Mouse (Mus musculus) intestine, embryonic 14.5 days (tissue): ENCODE measurements around the gene Hoxc8. TPM values are rescaled to one million over a fixed set of nuclear protein-coding genes. Genes with fewer than 3 reads are reported as not detected.
A peak's percentile ranks its signal among the peaks of the same experiment; 100 is the strongest.

Experiments used
- ATAC-seq: fragments of 200-750 bp; cut with Nextera tagmentation; replicated peaks from 2 replicates; pipeline ENCODE4 v1.8.0; 2017; ENCODE audit warnings: low read depth, moderate number of reproducible peaks, moderate TSS enrichment, moderate library complexity; ENCODE audit not compliant: low FRiP score, low TSS enrichment
- DNase-seq: peaks from one replicate; pipeline ENCODE4 v3.0.0-alpha.2; 2018; ENCODE audit warnings: low spot score
- H3K27ac ChIP-seq: fragments of 300-500 bp; sonication (generic); 2 replicates; pipeline ENCODE4 v1.5.1; 2014; ENCODE audit warnings: low read depth, mild to moderate bottlenecking, control low read depth
- H3K27me3 ChIP-seq: fragments of 300-500 bp; sonication (generic); replicated peaks from 2 replicates; pipeline ENCODE4 v1.6.1; 2014; ENCODE audit warnings: low read length, control low read depth; ENCODE audit not compliant: control insufficient read depth, insufficient read depth
- H3K36me3 ChIP-seq: fragments of 300-500 bp; sonication (generic); 2 replicates; pipeline ENCODE4 v1.6.1; 2014; ENCODE audit warnings: low read length, control low read depth; ENCODE audit not compliant: control insufficient read depth, insufficient read depth
- H3K4me1 ChIP-seq: fragments of 300-500 bp; sonication (generic); replicated peaks from 2 replicates; pipeline ENCODE4 v1.6.1; 2014; ENCODE audit warnings: low read length, control low read depth, mixed read lengths; ENCODE audit not compliant: control insufficient read depth, insufficient read depth
- H3K4me2 ChIP-seq: fragments of 300-500 bp; sonication (generic); 2 replicates; pipeline ENCODE4 v1.6.1; 2014; ENCODE audit warnings: low read length
- H3K4me3 ChIP-seq: fragments of 300-500 bp; sonication (generic); 2 replicates; pipeline ENCODE4 v1.5.1; 2014; ENCODE audit warnings: low read depth, low read length, control low read depth, mixed read lengths
- H3K9ac ChIP-seq: fragments of 300-500 bp; sonication (generic); 2 replicates; pipeline ENCODE4 v1.6.1; 2014; ENCODE audit warnings: mild to moderate bottlenecking, low read length
- H3K9me3 ChIP-seq: fragments of 300-500 bp; sonication (generic); 2 replicates; pipeline ENCODE4 v1.6.1; 2016; ENCODE audit warnings: low read length, control low read depth; ENCODE audit not compliant: control insufficient read depth
- WGBS: fragments of 180-500 bp; shearing (Covaris S2); extraction: QIAGEN DNeasy Blood & Tissue Kit; methylation state at CpG from one replicate; pipeline ENCODE4 v1.1.7; 2014; 5-methylcytosine and 5-hydroxymethylcytosine counted together
- polyA plus RNA-seq: library from polyadenylated mRNA; unstranded; fragments of >200 nt; fragmentation: Nextera tagmentation; extraction: Ambion mirVana; gene quantifications from 2 replicates; pipeline ENCODE4 v1.2.1, GENCODE M21; 2014

Hoxc8 gene
- polyA plus RNA-seq, 1 experiment from 2014 or later = 9.5 TPM

- Histone ChIP-seq H3K27me3 (peaks cover 98% of the 10 kb centered on the region), H3K9me3 (no peaks in the 10 kb centered on the region), H3K4me2 (peak overlapping the region; percentile 30; the same call in 1 of the 2 replicates), H3K36me3 (no peaks in the 10 kb centered on the region), H3K27ac (no peak overlapping the region), H3K4me3 (no peak overlapping the region), H3K9ac (0 out of 2 replicates have a peak overlapping the region, but pooled peaks have one; percentile 3), H3K4me1 (peaks cover 4% of the 10 kb centered on the region; the same call in 1 of the 2 replicates)
- DNase-seq = no peak
- no peak for ATAC-seq
- 5% methylated on average over 8 of the region's 8 CpGs for WGBS
Measured at GRCm38 (mm10) chr15:102963259-102963658, 27.1 kb upstream of the Hoxc8 start.

GRCm38 (mm10) chr15:102963671-102964640 lies 26.5 kb upstream of the Hoxc8 start:
- Histone ChIP-seq H3K9ac (no peak overlapping the region), H3K27me3 (peaks cover 98% of the 10 kb centered on the region)

GRCm38 (mm10) chr15:102965003-102965891 lies 25.2 kb upstream of the Hoxc8 start:
- peak overlapping the region; percentile 10; the same call in 1 of the 2 replicates for H3K27ac ChIP-seq
- H3K9ac ChIP-seq = no peak overlapping the region
- no peaks in the 10 kb centered on the region for H3K9me3 ChIP-seq
- H3K4me1 ChIP-seq = peaks cover under 1% of the 10 kb centered on the region; the same call in 1 of the 2 replicates
- H3K4me3 ChIP-seq = peak overlapping the region; percentile 23; the same call in 1 of the 2 replicates
- 5% methylated on average over 26 of the region's 26 CpGs for WGBS
- DNase-seq = peak; percentile 74
- ATAC-seq = no peak
- H3K36me3 ChIP-seq = no peaks in the 10 kb centered on the region
- H3K27me3 ChIP-seq = peaks cover 98% of the 10 kb centered on the region
- peak overlapping the region; percentile 36 for H3K4me2 ChIP-seq

More at GRCm38 (mm10) chr15:102963671-102964640, 26.5 kb upstream of the Hoxc8 start:
- Histone ChIP-seq H3K27ac (no peak overlapping the region), H3K36me3 (no peaks in the 10 kb centered on the region), H3K4me1 (peaks cover 4% of the 10 kb centered on the region; the same call in 1 of the 2 replicates), H3K9me3 (no peaks in the 10 kb centered on the region), H3K4me2 (peak overlapping the region; percentile 30), H3K4me3 (0 out of 2 replicates have a peak overlapping the region, but pooled peaks have one; percentile 6)
- 3% methylated on average over 28 of the region's 28 CpGs for WGBS
- DNase-seq (peak; percentile 86), ATAC-seq (no peak)

DNA sequence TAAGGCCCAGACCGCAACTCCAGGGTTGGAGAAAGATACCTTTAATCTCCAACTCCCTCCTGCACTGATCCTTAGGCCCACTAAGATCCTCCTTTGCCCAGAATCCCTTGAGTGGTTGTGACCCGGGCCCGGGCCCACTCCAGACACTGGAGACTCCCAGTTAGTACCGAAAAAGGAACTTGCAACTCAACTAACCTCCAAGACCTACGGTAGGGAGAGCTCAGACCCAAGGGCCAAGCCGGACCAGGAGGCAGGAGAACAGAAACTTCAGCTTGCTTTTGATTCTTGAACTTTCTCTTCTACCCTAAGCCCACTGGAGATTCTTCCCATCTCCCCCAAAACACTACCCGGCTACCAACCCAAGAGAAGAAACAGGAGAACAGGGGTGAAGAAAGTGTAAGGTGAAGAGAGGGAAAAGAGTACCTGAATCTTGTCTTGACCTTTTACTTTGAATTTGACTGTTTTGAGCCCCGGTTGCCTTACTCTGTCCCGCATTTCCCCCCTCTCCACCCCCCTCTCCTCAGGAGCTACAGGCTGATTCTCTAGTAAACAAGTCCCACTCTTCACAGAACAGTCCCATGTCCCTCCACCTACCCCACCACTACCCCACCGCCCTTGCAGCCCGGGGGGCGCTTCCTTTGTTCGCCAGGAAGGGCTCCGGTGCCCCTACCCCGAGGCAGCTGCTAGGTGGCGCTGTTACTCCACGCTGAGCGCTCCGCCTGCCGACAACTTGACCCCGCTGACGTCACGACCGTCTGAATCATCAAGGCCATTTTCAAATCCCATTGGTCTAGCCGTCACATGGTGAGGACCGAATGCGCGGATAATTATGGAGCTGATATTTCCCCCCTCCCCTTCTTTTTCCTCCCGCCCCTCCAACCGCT lies 24.3 kb upstream of the Hoxc8 start:
- DNase-seq = peak; percentile 94
- peak; percentile 73; the same call in 1 of the 2 replicates for ATAC-seq
- Histone ChIP-seq H3K9me3 (no peaks in the 10 kb centered on the region), H3K27ac (peak overlapping the region; percentile 10; the same call in 1 of the 2 replicates), H3K4me2 (peak overlapping the region; percentile 36), H3K9ac (0 out of 2 replicates have a peak overlapping the region, but pooled peaks have one; percentile 20), H3K27me3 (peaks cover 98% of the 10 kb centered on the region), H3K4me1 (no peaks in the 10 kb centered on the region), H3K4me3 (peak overlapping the region; percentile 23), H3K36me3 (no peaks in the 10 kb centered on the region)
- 4% methylated on average over 28 of the region's 30 CpGs for WGBS

DNA sequence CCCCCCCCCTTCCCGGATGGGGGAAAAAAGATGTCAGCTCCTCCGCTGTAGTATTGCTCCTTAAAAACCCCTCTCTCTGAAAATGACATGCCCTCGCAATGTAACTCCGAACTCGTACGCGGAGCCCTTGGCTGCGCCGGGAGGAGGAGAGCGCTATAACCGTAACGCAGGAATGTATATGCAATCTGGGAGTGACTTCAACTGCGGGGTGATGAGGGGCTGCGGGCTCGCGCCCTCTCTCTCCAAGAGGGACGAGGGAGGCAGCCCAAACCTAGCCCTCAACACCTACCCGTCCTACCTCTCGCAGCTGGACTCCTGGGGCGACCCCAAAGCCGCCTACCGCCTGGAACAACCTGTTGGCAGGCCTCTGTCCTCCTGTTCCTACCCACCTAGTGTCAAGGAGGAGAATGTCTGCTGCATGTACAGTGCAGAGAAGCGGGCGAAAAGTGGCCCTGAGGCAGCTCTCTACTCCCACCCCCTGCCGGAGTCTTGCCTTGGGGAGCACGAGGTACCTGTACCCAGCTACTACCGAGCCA lies 23.6 kb upstream of the Hoxc8 start, which contains the start of gene Hoxc10:
Gene Hoxc10 (plus strand): TSS at position 21 of the 536 bp plus-strand sequence.
- Histone ChIP-seq H3K4me3 (peak within 1 kb of the TSS; percentile 23), H3K9ac (peak within 1 kb of the TSS; percentile 39), H3K4me2 (peak within 1 kb of the TSS; percentile 36), H3K4me1 (no peaks in the 10 kb centered on the region), H3K9me3 (no peaks in the 10 kb centered on the region), H3K36me3 (no peaks in the 10 kb centered on the region), H3K27ac (peak within 1 kb of the TSS; percentile 10; the same call in 1 of the 2 replicates), H3K27me3 (peaks cover 98% of the 10 kb centered on the region)
- peak; percentile 74 for DNase-seq
- 3% methylated on average over 27 of the region's 27 CpGs for WGBS
- peak; percentile 75 for ATAC-seq

DNA sequence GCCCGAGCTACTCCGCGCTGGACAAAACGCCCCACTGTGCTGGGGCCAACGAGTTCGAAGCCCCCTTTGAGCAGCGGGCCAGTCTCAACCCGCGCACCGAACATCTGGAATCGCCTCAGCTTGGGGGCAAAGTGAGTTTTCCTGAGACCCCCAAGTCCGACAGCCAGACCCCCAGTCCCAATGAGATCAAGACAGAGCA lies 23.2 kb upstream of the Hoxc8 start, which contains the start of gene Hoxc5:
Gene Hoxc5 (plus strand): TSS at position 132 of the 199 bp plus-strand sequence.
- H3K9me3 ChIP-seq = no peaks in the 10 kb centered on the region
- 4% methylated on average over 12 of the region's 12 CpGs for WGBS
- DNase-seq = no peak
- H3K27ac ChIP-seq = peak within 1 kb of the TSS; percentile 10; the same call in 1 of the 2 replicates
- peak within 1 kb of the TSS; percentile 23 for H3K4me3 ChIP-seq
- no peak for ATAC-seq
- peak within 1 kb of the TSS; percentile 36 for H3K4me2 ChIP-seq
- no peaks in the 10 kb centered on the region for H3K36me3 ChIP-seq
- H3K27me3 ChIP-seq = peaks cover 99% of the 10 kb centered on the region
- H3K4me1 ChIP-seq = no peaks in the 10 kb centered on the region
- peak within 1 kb of the TSS; percentile 39 for H3K9ac ChIP-seq

DNA sequence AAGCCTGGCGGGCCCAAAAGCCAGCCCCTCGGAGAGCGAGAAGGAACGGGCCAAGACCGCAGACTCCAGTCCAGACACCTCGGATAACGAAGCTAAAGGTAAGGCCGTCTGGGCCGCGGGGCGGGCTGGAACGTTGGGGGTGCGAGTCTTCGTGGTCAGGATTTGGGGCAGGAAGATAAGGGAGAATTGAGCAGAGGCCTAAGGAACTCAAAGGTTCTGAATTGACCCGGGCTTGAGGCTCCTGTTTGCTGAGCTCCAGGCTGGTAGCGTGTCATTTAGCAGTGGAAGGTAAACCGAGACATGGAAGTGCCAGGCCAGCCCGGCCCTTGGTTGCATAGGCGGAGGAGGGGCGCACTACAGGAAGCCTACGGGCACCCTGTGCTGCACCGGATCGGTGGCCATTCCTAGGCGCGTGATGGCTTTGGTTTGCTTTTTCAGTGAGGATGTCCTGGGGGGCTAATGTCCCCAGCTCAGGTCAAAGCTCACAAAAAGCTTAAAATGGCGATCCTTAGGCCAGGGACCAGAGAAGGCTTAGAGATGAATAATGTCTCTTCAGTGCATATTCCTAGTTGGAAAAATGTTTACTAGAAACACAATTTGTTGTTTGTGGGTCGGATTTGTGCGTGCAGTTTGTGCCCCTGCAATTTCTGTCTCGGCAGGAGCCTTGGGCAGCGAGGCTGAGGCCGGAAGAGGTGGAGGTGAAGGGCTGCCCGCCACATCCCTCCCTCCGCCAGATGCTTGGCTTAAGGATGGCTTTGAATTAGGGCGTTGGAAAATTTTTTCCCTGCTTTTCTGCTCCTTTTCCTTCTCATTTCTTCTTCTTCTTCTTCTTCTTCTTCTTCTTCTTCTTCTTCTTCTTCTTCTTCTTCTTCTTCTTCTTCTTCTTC lies 22.7 kb upstream of the Hoxc8 start:
- H3K4me3 ChIP-seq = peak overlapping the region; percentile 23
- H3K4me2 ChIP-seq = peak overlapping the region; percentile 36
- peaks cover 98% of the 10 kb centered on the region for H3K27me3 ChIP-seq
- H3K9me3 ChIP-seq = no peaks in the 10 kb centered on the region
- H3K4me1 ChIP-seq = no peaks in the 10 kb centered on the region
- no peak overlapping the region for H3K27ac ChIP-seq
- ATAC-seq (no peak), DNase-seq (peak; percentile 73)
- WGBS = 3% methylated on average over 34 of the region's 34 CpGs
- no peaks in the 10 kb centered on the region for H3K36me3 ChIP-seq
- peak overlapping the region; percentile 39 for H3K9ac ChIP-seq
